Mouse (Mus musculus) forebrain, postnatal 0 days (tissue): ENCODE measurements around the gene Slc24a1. TPM values are rescaled to one million over a fixed set of nuclear protein-coding genes. Genes with fewer than 3 reads are reported as not detected.

Experiments used
- ATAC-seq: fragments of 200-750 bp; cut with Nextera tagmentation; 2 replicates; pipeline ENCODE4 v1.8.0; 2017; ENCODE audit warnings: mild to moderate bottlenecking, moderate library complexity
- DNase-seq: peaks from one replicate; pipeline ENCODE4 v3.0.0-alpha.2; 2015
- H3K27ac ChIP-seq: fragments of 300-500 bp; sonication (generic); 2 replicates; pipeline ENCODE4 v1.5.1; 2014; ENCODE audit warnings: low read depth, mild to moderate bottlenecking, antibody characterized with exemption, low read length, moderate library complexity, mixed read lengths
- H3K27me3 ChIP-seq: fragments of 300-500 bp; sonication (generic); 2 replicates; pipeline ENCODE4 v1.6.1; 2014; ENCODE audit warnings: mild to moderate bottlenecking, low read length, mixed read lengths; ENCODE audit not compliant: insufficient read depth
- H3K36me3 ChIP-seq: fragments of 300-500 bp; sonication (generic); 2 replicates; pipeline ENCODE4 v1.6.1; 2014; ENCODE audit warnings: mild to moderate bottlenecking, moderate library complexity; ENCODE audit not compliant: insufficient read depth
- H3K4me1 ChIP-seq: fragments of 300-500 bp; sonication (generic); 2 replicates; pipeline ENCODE4 v1.6.1; 2014; ENCODE audit warnings: antibody characterized with exemption; ENCODE audit not compliant: insufficient read depth
- H3K4me2 ChIP-seq: fragments of 300-500 bp; sonication (generic); 2 replicates; pipeline ENCODE4 v1.6.1; 2014; ENCODE audit warnings: low read depth, mild to moderate bottlenecking, moderate library complexity
- H3K4me3 ChIP-seq: fragments of 300-500 bp; sonication (generic); 2 replicates; pipeline ENCODE4 v1.5.1; 2014; ENCODE audit warnings: low read depth, low read length, mixed read lengths
- H3K9ac ChIP-seq: fragments of 300-500 bp; sonication (generic); 2 replicates; pipeline ENCODE4 v1.6.1; 2014; ENCODE audit warnings: mild to moderate bottlenecking
- H3K9me3 ChIP-seq: fragments of 300-500 bp; sonication (generic); 2 replicates; pipeline ENCODE4 v1.6.1; 2016; ENCODE audit warnings: low read length
- CTCF ChIP-seq: sonication (generic); IDR thresholded peaks from 2 replicates; pipeline ENCODE4 v1.5.1; 2016; ENCODE audit warnings: antibody characterized with exemption, control low read depth, low read depth
- WGBS: fragments of 180-500 bp; shearing (Covaris S2); extraction: QIAGEN DNeasy Blood & Tissue Kit; methylation state at CpG from one replicate; pipeline ENCODE4 v1.1.7; 2014; 5-methylcytosine and 5-hydroxymethylcytosine counted together
- polyA plus RNA-seq: library from polyadenylated mRNA; unstranded; fragments of >200 nt; fragmentation: Nextera tagmentation; extraction: Ambion mirVana; gene quantifications from 2 replicates; pipeline ENCODE4 v1.2.1, GENCODE M21; 2015
- total RNA-seq: library from RNA; depleted of rRNA; stranded (reverse); fragments of >200 nt; gene quantifications from 2 replicates; pipeline ENCODE4 v1.2.3, GENCODE M21; 2014

The Slc24a1 gene
- total and polyA plus RNA-seq, 2 experiments from 2014 or later, result 0.24 to 0.34 TPM

- no peaks in the 10 kb centered on the region for H3K9me3 ChIP-seq
- TF ChIP-seq CTCF, result no peak
- peaks cover 84% of the 10 kb centered on the region for H3K36me3 ChIP-seq
- H3K27me3 ChIP-seq, result no peaks in the 10 kb centered on the region
- H3K4me1 ChIP-seq, result no peaks in the 10 kb centered on the region
- no peak for ATAC-seq
- H3K4me3 ChIP-seq, result no peak overlapping the region
- 71% methylated on average over 1 of the region's 1 CpGs for WGBS
- no peak overlapping the region for H3K27ac ChIP-seq
- no peak overlapping the region for H3K4me2 ChIP-seq
- no peak overlapping the region for H3K9ac ChIP-seq
- no peak for DNase-seq
These were observed 30.5 kb upstream of the Slc24a1 start for GRCm38 (mm10) chr9:64981904-64982303.

- H3K36me3 ChIP-seq, result peaks cover 85% of the 10 kb centered on the region
- ATAC-seq (no peak), DNase-seq (no peak)
- no peaks in the 10 kb centered on the region for H3K4me1 ChIP-seq
- no peak overlapping the region for H3K9ac ChIP-seq
- no peak overlapping the region for H3K4me2 ChIP-seq
- H3K27ac ChIP-seq, result no peak overlapping the region
- no peaks in the 10 kb centered on the region for H3K9me3 ChIP-seq
- H3K4me3 ChIP-seq, result no peak overlapping the region
- WGBS, result 76% methylated on average over 3 of the region's 3 CpGs
- TF ChIP-seq CTCF, result no peak
- H3K27me3 ChIP-seq, result no peaks in the 10 kb centered on the region
These were observed 29.1 kb upstream of the Slc24a1 start for GRCm38 (mm10) chr9:64980548-64980947.

DNA sequence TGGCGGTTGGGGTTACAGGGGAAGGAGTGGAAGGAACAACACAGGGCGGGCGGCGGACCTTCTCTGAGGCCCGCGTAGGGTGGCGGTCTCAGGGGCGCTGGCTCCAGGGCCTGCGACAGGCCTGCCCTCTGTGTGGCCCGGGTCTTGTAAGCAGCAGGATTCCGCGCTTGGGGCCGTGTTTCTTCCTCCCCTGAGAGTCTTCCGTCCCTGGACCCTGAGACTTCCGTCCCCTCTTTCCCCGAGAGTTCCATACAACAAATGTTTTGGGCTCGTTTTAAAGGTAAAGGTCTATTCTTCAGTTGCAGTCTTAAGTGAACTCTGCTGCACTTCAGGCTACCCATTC is 9.5 kb upstream of the Slc24a1 start:
- 0% methylated on average over 17 of the region's 17 CpGs for WGBS
- peak overlapping the region; percentile 80 for H3K9ac ChIP-seq
- ATAC-seq (peak; percentile 76), DNase-seq (no peak)
- H3K36me3 ChIP-seq, result peaks cover 18% of the 10 kb centered on the region
- no peaks in the 10 kb centered on the region for H3K27me3 ChIP-seq
- H3K4me2 ChIP-seq, result peak overlapping the region; percentile 60
- no peaks in the 10 kb centered on the region for H3K9me3 ChIP-seq
- peak overlapping the region; percentile 75 for H3K4me3 ChIP-seq
- 0 out of 2 replicates have a peak, but pooled peaks cover 5% of the 10 kb centered on the region for H3K4me1 ChIP-seq
- peak overlapping the region; percentile 78 for H3K27ac ChIP-seq
- TF ChIP-seq CTCF, result no peak

DNA sequence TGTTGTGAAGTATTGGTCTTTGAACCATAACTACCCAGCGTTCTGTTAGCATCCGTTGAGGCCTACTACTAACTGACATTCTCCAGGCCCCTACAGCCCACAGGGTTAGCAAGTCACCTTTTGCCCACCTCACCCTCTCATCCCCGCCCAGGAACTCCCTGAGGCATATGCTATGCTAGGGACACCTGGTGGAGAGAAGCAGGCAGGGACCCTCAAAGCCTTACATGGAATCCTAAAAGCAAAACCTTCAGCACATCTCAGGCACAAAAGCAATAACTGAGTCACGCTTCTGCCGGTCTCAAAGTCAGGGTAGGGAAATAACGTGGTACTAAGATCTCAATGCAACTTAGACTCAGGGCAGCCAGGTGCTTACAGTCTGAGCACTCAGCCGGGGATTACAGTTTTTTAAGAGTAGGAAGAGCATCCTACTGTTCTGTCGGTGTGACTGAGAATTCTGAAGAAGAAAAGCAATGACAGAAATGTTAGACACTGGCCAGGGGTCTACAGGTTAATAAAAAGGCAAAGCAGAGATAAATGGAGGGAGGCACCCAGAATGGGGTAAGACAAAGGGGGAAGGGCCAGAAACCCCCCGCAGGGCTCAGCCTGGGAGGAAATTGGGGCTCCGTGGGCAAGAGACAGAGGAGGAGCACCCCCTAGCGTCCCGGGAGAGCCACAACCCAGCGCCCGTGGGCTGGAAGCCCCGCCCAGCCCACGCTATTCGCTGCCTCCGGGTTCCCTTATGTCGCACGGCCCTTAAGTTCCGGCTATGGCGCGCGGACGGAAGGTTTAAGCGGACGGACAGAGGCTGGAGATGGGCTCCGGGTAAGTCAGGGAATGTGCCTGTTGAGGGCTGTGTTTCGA is 8.9 kb upstream of the Slc24a1 start, which contains the start of gene Ints14:
Gene Ints14, plus strand, starts transcription at position 789 of the 861 bp plus-strand sequence.
- no peaks in the 10 kb centered on the region for H3K27me3 ChIP-seq
- TF ChIP-seq CTCF, result peak; percentile 87
- ATAC-seq (peak; percentile 98), DNase-seq (peak; percentile 98)
- H3K27ac ChIP-seq, result peak within 1 kb of the TSS; percentile 78
- peaks cover 12% of the 10 kb centered on the region for H3K36me3 ChIP-seq
- no peaks in the 10 kb centered on the region for H3K9me3 ChIP-seq
- peak within 1 kb of the TSS; percentile 60 for H3K4me2 ChIP-seq
- H3K4me3 ChIP-seq, result peak within 1 kb of the TSS; percentile 75
- peak within 1 kb of the TSS; percentile 80 for H3K9ac ChIP-seq
- WGBS, result 6% methylated on average over 29 of the region's 29 CpGs
- 0 out of 2 replicates have a peak, but pooled peaks cover 5% of the 10 kb centered on the region for H3K4me1 ChIP-seq

DNA sequence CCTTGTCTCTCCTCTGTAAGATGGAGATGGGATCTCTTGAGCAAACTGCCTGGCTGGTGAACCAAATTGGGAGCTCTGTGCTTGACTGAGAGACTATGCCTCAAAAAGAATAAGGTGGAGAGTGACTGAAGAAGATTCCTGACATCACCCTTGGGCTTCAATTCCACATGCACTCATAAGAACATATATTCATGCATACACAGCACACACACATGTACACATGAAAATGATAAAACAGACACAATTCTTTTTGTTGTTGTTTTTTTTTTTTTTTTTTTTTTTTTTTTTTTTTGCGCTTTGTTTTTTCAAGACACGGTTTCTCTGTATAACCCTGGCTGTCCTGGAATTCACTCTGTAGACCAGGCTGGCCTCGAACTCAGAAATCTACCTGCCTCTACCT is 5.9 kb upstream of the Slc24a1 start:
- 96% methylated on average over 3 of the region's 3 CpGs for WGBS

DNA sequence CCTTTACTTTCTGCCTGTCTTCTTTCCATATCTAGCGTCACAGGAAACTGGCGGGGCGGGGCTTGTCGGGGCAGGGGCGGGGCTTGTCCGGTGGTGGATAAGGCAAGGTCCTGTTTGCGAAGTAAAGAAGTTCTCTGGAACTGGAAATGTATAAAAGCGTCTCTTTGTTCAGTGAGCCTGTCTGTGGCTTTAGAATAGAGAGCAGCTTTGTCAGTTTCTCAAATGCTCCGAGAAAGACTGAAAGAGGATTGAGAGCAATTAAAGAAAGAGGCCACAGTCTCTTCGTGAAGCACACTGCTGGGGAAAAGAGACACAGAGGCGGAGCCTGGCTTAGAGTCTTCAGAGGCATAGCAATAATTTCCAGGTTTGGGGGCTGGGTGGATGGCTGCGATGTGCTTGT is 4.9 kb upstream of the Slc24a1 start:
- H3K4me1 ChIP-seq, result 0 out of 2 replicates have a peak, but pooled peaks cover under 1% of the 10 kb centered on the region
- H3K9ac ChIP-seq, result no peak overlapping the region
- no peak for ATAC-seq
- WGBS, result 21% methylated on average over 12 of the region's 12 CpGs
- DNase-seq, result peak; percentile 13
- TF ChIP-seq CTCF, result no peak
- H3K4me2 ChIP-seq, result no peak overlapping the region
- H3K4me3 ChIP-seq, result no peak overlapping the region
- H3K9me3 ChIP-seq, result no peaks in the 10 kb centered on the region
- H3K27me3 ChIP-seq, result no peaks in the 10 kb centered on the region
- no peaks in the 10 kb centered on the region for H3K36me3 ChIP-seq
- no peak overlapping the region for H3K27ac ChIP-seq

More for the DNA sequence above, 5.9 kb upstream of the Slc24a1 start:
- H3K27me3 ChIP-seq, result no peaks in the 10 kb centered on the region
- no peak overlapping the region for H3K9ac ChIP-seq
- H3K27ac ChIP-seq, result no peak overlapping the region
- 0 out of 2 replicates have a peak, but pooled peaks cover 5% of the 10 kb centered on the region for H3K4me1 ChIP-seq
- no peak for TF ChIP-seq CTCF
- no peak overlapping the region for H3K4me2 ChIP-seq
- no peaks in the 10 kb centered on the region for H3K36me3 ChIP-seq
- DNase-seq, result no peak
- ATAC-seq, result no peak
- no peaks in the 10 kb centered on the region for H3K9me3 ChIP-seq
- no peak overlapping the region for H3K4me3 ChIP-seq

DNA sequence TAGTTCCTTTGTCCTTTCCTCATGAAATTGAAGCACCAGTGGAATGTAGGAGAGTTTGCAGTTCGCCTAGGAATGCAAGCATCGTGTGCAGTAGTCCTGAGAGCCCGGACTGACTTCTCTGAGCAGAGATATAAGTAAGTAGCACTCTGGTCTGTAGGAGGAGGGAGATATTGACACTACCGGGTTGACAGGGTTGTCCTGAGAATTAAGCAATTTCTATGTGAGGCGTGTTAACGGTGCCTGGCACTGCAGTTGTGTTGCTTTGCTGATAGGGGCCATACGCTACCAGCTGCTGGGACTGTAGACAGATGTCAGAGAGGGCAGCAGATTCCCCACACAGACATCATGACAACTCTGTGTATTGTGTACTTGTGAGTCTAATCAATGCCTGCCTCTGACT is 1.8 kb upstream of the Slc24a1 start:
- Histone ChIP-seq H3K4me1 (no peaks in the 10 kb centered on the region), H3K36me3 (no peaks in the 10 kb centered on the region), H3K4me2 (no peak overlapping the region), H3K9me3 (no peaks in the 10 kb centered on the region), H3K27me3 (no peaks in the 10 kb centered on the region), H3K9ac (no peak overlapping the region), H3K4me3 (no peak overlapping the region), H3K27ac (no peak overlapping the region)
- no peak for ATAC-seq
- no peak for DNase-seq
- 82% methylated on average over 7 of the region's 7 CpGs for WGBS
- TF ChIP-seq CTCF, result no peak
